Mouse (Mus musculus): ENCODE results near the gene Krt79.
A peak's percentile ranks its signal among the peaks of the same experiment; 100 is the strongest.

The Krt79 gene

GRCm38 (mm10) chr15:101940274-101940829, at the start of gene Krt79:
TSS of gene Krt79 (minus strand) at chr15:101940324.
- DNase-seq (ENCODE audit: low spot score in 2 of 2) = no peak

GRCm38 (mm10) chr15:101988714-101989113, 48.6 kb upstream of the Krt79 start:
- no peak for DNase-seq (ENCODE audit: low spot score in 2 of 2)

GRCm38 (mm10) chr15:101988119-101988518, 48.0 kb upstream of the Krt79 start:
- peak; percentile 49 to 78 for DNase-seq (ENCODE audit: low spot score in 2 of 2)

GRCm38 (mm10) chr15:101984746-101985145, 44.6 kb upstream of the Krt79 start:
- DNase-seq (ENCODE audit: low spot score in 2 of 2) = no peak

- DNase-seq (ENCODE audit: low spot score in 2 of 2) = peak; percentile 60 to 87
These were observed 44.0 kb upstream of the Krt79 start for GRCm38 (mm10) chr15:101983949-101984601.

GRCm38 (mm10) chr15:101983315-101983948, 43.3 kb upstream of the Krt79 start:
- no peak for DNase-seq (ENCODE audit: low spot score in 2 of 2)

GRCm38 (mm10) chr15:101980849-101981248, 40.7 kb upstream of the Krt79 start:
- no peak for DNase-seq (ENCODE audit: low spot score in 2 of 2)

GRCm38 (mm10) chr15:101977043-101977726, 37.1 kb upstream of the Krt79 start:
- DNase-seq (ENCODE audit: low spot score in 2 of 2) = peak in 1 of 2 experiments; percentile 17

GRCm38 (mm10) chr15:101976641-101977040, 36.5 kb upstream of the Krt79 start:
- no peak for DNase-seq (ENCODE audit: low spot score in 2 of 2)

GRCm38 (mm10) chr15:101976023-101976422, 35.9 kb upstream of the Krt79 start:
- DNase-seq (ENCODE audit: low spot score in 2 of 2) = no peak

- DNase-seq (ENCODE audit: low spot score in 2 of 2) = no peak
These were observed 34.1 kb upstream of the Krt79 start for GRCm38 (mm10) chr15:101974083-101974845.

- DNase-seq (ENCODE audit: low spot score in 2 of 2) = peak; percentile 74 to 90
These were observed 33.4 kb upstream of the Krt79 start for GRCm38 (mm10) chr15:101973414-101974077.

- no peak for DNase-seq (ENCODE audit: low spot score in 2 of 2)
These were observed 30.4 kb upstream of the Krt79 start for GRCm38 (mm10) chr15:101970536-101970935.

GRCm38 (mm10) chr15:101966808-101967207, 26.7 kb upstream of the Krt79 start:
- no peak for DNase-seq (ENCODE audit: low spot score in 2 of 2)

GRCm38 (mm10) chr15:101958891-101959290, 18.8 kb upstream of the Krt79 start:
- no peak for DNase-seq (ENCODE audit: low spot score in 2 of 2)

- DNase-seq (ENCODE audit: low spot score in 2 of 2) = no peak
These were observed 14.1 kb upstream of the Krt79 start, which contains the start of gene Krt78 for GRCm38 (mm10) chr15:101954187-101954586. TSS of gene Krt78 (minus strand) at chr15:101954287.

- no peak for DNase-seq (ENCODE audit: low spot score in 2 of 2)
These were observed 12.8 kb upstream of the Krt79 start for GRCm38 (mm10) chr15:101952733-101953474.

- DNase-seq (ENCODE audit: low spot score in 2 of 2) = no peak
These were observed 5.3 kb upstream of the Krt79 start for GRCm38 (mm10) chr15:101945430-101945829.

GRCm38 (mm10) chr15:101941948-101942347, 1.8 kb upstream of the Krt79 start:
- DNase-seq (ENCODE audit: low spot score in 2 of 2) = no peak

- no peak for DNase-seq (ENCODE audit: low spot score in 2 of 2)
These were observed 1.4 kb downstream of the Krt79 start for GRCm38 (mm10) chr15:101938600-101939308.
